In the genomic region with DNA sequence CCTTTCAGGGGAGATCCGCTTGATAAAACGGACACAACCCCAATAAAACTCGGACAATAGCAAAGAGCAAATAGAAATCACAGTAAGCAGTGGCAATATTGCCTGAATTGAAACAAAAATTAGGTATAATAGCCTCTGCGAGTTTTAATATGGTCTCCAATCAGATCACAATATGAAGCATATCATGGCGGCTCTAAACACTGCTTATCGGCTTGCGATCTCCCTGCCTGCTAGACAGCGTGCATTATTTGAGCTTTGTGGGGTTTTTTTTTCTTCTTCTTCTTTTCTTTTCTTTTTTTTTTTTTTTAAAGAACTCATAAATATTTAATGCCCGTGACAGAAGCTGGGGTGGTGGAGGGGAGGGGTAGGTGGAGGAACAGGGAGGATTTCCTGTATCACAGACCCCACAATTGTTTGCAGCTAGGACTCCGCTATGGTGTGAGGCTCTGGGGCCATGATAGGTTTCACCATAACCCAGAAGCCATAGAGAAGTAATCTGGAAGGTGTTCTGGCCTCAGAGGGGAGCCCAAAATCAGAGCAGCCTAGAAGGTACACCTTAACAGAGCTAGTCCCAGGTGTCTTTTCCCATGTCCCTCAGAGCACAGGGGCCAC, we compare ENCODE assay signal across 24 mouse cellular contexts.
DNase-seq lines count a peak whose midpoint lies in the region; ATAC-seq and TF ChIP-seq lines count a peak whose summit lies in the region.
"Had no signal": no experiment of that assay in that cellular context is flagged by ENCODE, and none has a peak within 500 bp of the region (broad histone marks: within the 10 kb centered on the region; RNA-seq: fewer than 3 reads in every experiment).

No protein-coding gene starts in this region.

- no peak overlapping the region for H3K9ac ChIP-seq in hindbrain, embryonic 13.5 days
- H3K9ac ChIP-seq in midbrain, embryonic 11.5 days (ENCODE audit: low read length) = no peak overlapping the region; the same call in 1 of the 2 replicates
- 0 out of 2 replicates have a peak overlapping the region, but pooled peaks have one; percentile 46 for H3K9ac ChIP-seq in midbrain, postnatal 0 days (replicated peaks; ENCODE audit: low read length, poor library complexity, severe bottlenecking)
- H3K9ac ChIP-seq: embryonic facial prominence, embryonic 15.5 days; liver, embryonic 15.5 days; lung, embryonic 15.5 days; stomach, embryonic 15.5 days had no signal

- no peaks in the 10 kb centered on the region for H3K36me3 ChIP-seq in hindbrain, embryonic 13.5 days
- no peaks in the 10 kb centered on the region for H3K36me3 ChIP-seq in midbrain, embryonic 11.5 days (ENCODE audit: control insufficient read depth, insufficient read depth, low read length)
- no peaks in the 10 kb centered on the region for H3K36me3 ChIP-seq in midbrain, postnatal 0 days (ENCODE audit: insufficient read depth, low read length)
- H3K36me3 ChIP-seq: embryonic facial prominence, embryonic 15.5 days; limb, embryonic 10.5 days; liver, embryonic 15.5 days; lung, embryonic 15.5 days; stomach, embryonic 15.5 days had no signal

- H3K27ac ChIP-seq in hindbrain, embryonic 13.5 days = no peak overlapping the region
- no peak overlapping the region for H3K27ac ChIP-seq in midbrain, embryonic 11.5 days (ENCODE audit: low read depth, low read length)
- H3K27ac ChIP-seq in midbrain, postnatal 0 days (ENCODE audit: low read depth, low read length) = no peak overlapping the region
- H3K27ac ChIP-seq: embryonic facial prominence, embryonic 15.5 days; limb, embryonic 10.5 days; liver, embryonic 15.5 days; lung, embryonic 15.5 days; stomach, embryonic 15.5 days had no signal

- H3K27me3 ChIP-seq in hindbrain, embryonic 13.5 days = peaks cover 30% of the 10 kb centered on the region
- no peaks in the 10 kb centered on the region for H3K27me3 ChIP-seq in midbrain, embryonic 11.5 days (ENCODE audit: control insufficient read depth, insufficient read depth, low read length)
- H3K27me3 ChIP-seq in midbrain, postnatal 0 days (ENCODE audit: insufficient read depth, low read length) = no peaks in the 10 kb centered on the region
- H3K27me3 ChIP-seq: embryonic facial prominence, embryonic 15.5 days; liver, embryonic 15.5 days; lung, embryonic 15.5 days; megakaryocyte, embryonic 14.5 days; stomach, embryonic 15.5 days had no signal

- peaks cover 40% of the 10 kb centered on the region for H3K4me1 ChIP-seq in hindbrain, embryonic 13.5 days (replicated peaks)
- H3K4me1 ChIP-seq in midbrain, embryonic 11.5 days (ENCODE audit: control insufficient read depth, insufficient read depth, low read length) = peaks cover 14% of the 10 kb centered on the region
- H3K4me1 ChIP-seq in midbrain, postnatal 0 days (ENCODE audit: insufficient read depth, low read length) = no peaks in the 10 kb centered on the region
- H3K4me1 ChIP-seq: embryonic facial prominence, embryonic 15.5 days; liver, embryonic 15.5 days; lung, embryonic 15.5 days; megakaryocyte, embryonic 14.5 days; stomach, embryonic 15.5 days had no signal

- H3K4me2 ChIP-seq in hindbrain, embryonic 13.5 days = peak overlapping the region; percentile 35
- H3K4me2 ChIP-seq in midbrain, embryonic 11.5 days = peak overlapping the region; percentile 41; the same call in 1 of the 2 replicates
- H3K4me2 ChIP-seq in midbrain, postnatal 0 days (ENCODE audit: low read depth, low read length, poor library complexity, severe bottlenecking) = 0 out of 2 replicates have a peak overlapping the region, but pooled peaks have one; percentile 20
- H3K4me2 ChIP-seq: embryonic facial prominence, embryonic 15.5 days; heart, embryonic 11.5 days; liver, embryonic 15.5 days; lung, embryonic 15.5 days; stomach, embryonic 15.5 days had no signal

- no peak for TF ChIP-seq CTCF in midbrain, postnatal 0 days (IDR thresholded peaks at IDR 0.05)

- no peak overlapping the region for H3K4me3 ChIP-seq in hindbrain, embryonic 13.5 days
- no peak overlapping the region for H3K4me3 ChIP-seq in midbrain, embryonic 11.5 days (ENCODE audit: low read depth, low read length)
- H3K4me3 ChIP-seq in midbrain, postnatal 0 days (ENCODE audit: low read depth, low read length) = no peak overlapping the region
- H3K4me3 ChIP-seq: embryonic facial prominence, embryonic 15.5 days; limb, embryonic 10.5 days; liver, embryonic 15.5 days; lung, embryonic 15.5 days; megakaryocyte, embryonic 14.5 days; stomach, embryonic 15.5 days had no signal

- no peak for ATAC-seq in hindbrain, embryonic 13.5 days (ENCODE audit: low FRiP score)
- ATAC-seq in midbrain, embryonic 11.5 days (ENCODE audit: low FRiP score) = peak; percentile 86
- ATAC-seq in midbrain, postnatal 0 days (ENCODE audit: low FRiP score) = no peak
- ATAC-seq: activated CD4-positive, CD25-positive, alpha-beta regulatory T cell, adult 4 months; intestine, embryonic 16.5 days had no signal

- DNase-seq in embryo, embryonic 11 days = peak; percentile 30
- no peak for DNase-seq in embryo, embryonic 9.5 days (ENCODE audit: extremely low spot score)
- peak; percentile 90 for DNase-seq in midbrain, embryonic 11.5 days (ENCODE audit: low spot score, missing footprints)
- DNase-seq in midbrain, postnatal 0 days (ENCODE audit: low spot score) = no peak
- no peak for DNase-seq in thymus, postnatal 0 days (ENCODE audit: low spot score)
- DNase-seq in cerebellum, postnatal 36 days = no peak
- DNase-seq in thymus, postnatal 10 days (ENCODE audit: low spot score in 2 of 2) = no peak
- DNase-seq: adrenal gland, postnatal 10 days; cerebellum, adult 2 months; cerebellum, postnatal 25 days; kidney, adult 9 months; kidney, postnatal 14 days; liver; lung, postnatal 36 days had no signal

- 22% methylated on average over 10 of the region's 10 CpGs for WGBS in hindbrain, embryonic 13.5 days
- WGBS in midbrain, embryonic 11.5 days = 28% methylated on average over 10 of the region's 10 CpGs
- 17% methylated on average over 10 of the region's 10 CpGs for WGBS in midbrain, postnatal 0 days

- no peaks in the 10 kb centered on the region for H3K9me3 ChIP-seq in hindbrain, embryonic 13.5 days
- no peaks in the 10 kb centered on the region for H3K9me3 ChIP-seq in midbrain, embryonic 11.5 days (ENCODE audit: control insufficient read depth, low read length)
- no peaks in the 10 kb centered on the region for H3K9me3 ChIP-seq in midbrain, postnatal 0 days (ENCODE audit: low read length)
- H3K9me3 ChIP-seq: embryonic facial prominence, embryonic 15.5 days; limb, embryonic 10.5 days; liver, embryonic 15.5 days; lung, embryonic 15.5 days; megakaryocyte, embryonic 14.5 days; stomach, embryonic 15.5 days had no signal

Comparison
In these comparisons a context has a peak if more than half of its experiments do, and no peak if none do; other contexts are left out.
1. DNase-seq: peak in embryo, embryonic 11 days (single experiment) and midbrain, embryonic 11.5 days (single experiment); none in embryo, embryonic 9.5 days (single experiment), midbrain, postnatal 0 days (single experiment), thymus, postnatal 0 days (single experiment), cerebellum, postnatal 36 days (0 of 2) and thymus, postnatal 10 days (0 of 2).
2. Peak in every context shown above with its lines, with median percentiles within 50 percentile points of each other: H3K4me2 ChIP-seq.